Mouse (Mus musculus): ENCODE results near the gene Dyrk1a.
A peak's percentile ranks its signal among the peaks of the same experiment; 100 is the strongest.
"Not testable (repeated sequence)": the region's sequence is repeated elsewhere in the genome, so short reads cannot be mapped to it uniquely, and the experiment has no call there.

Gene Dyrk1a

GRCm38 (mm10) chr16:94632424-94632963 lies 62.7 kb downstream of the Dyrk1a start:
- no peak for DNase-seq (ENCODE audit: low spot score in 2 of 2)

GRCm38 (mm10) chr16:94633012-94633411 lies 63.2 kb downstream of the Dyrk1a start:
- no peak for DNase-seq (ENCODE audit: low spot score in 2 of 2)

- no peak for DNase-seq (ENCODE audit: low spot score in 2 of 2)
Measured at GRCm38 (mm10) chr16:94637423-94637822, 67.6 kb downstream of the Dyrk1a start.

GRCm38 (mm10) chr16:94641799-94642198 lies 72.0 kb downstream of the Dyrk1a start:
- no peak for DNase-seq (ENCODE audit: low spot score in 2 of 2)

- DNase-seq (ENCODE audit: low spot score in 2 of 2) = no peak
Measured at GRCm38 (mm10) chr16:94647153-94647552, 77.3 kb downstream of the Dyrk1a start.

- no peak for DNase-seq (ENCODE audit: low spot score in 2 of 2)
Measured at GRCm38 (mm10) chr16:94647925-94648324, 78.1 kb downstream of the Dyrk1a start.

GRCm38 (mm10) chr16:94649861-94650260 lies 80.1 kb downstream of the Dyrk1a start:
- DNase-seq (ENCODE audit: low spot score in 2 of 2) = no peak

GRCm38 (mm10) chr16:94652091-94652713 lies 82.4 kb downstream of the Dyrk1a start:
- peak in 1 of 2 experiments; percentile 57 for DNase-seq (ENCODE audit: low spot score in 2 of 2)

- DNase-seq (ENCODE audit: low spot score in 2 of 2) = no peak
Measured at GRCm38 (mm10) chr16:94655083-94655482, 85.3 kb downstream of the Dyrk1a start.

- no peak for DNase-seq (ENCODE audit: low spot score in 2 of 2)
Measured at GRCm38 (mm10) chr16:94656891-94657290, 87.1 kb downstream of the Dyrk1a start.

GRCm38 (mm10) chr16:94659394-94659793 lies 89.6 kb downstream of the Dyrk1a start:
- no peak for DNase-seq (ENCODE audit: low spot score in 2 of 2)

- DNase-seq (ENCODE audit: low spot score in 2 of 2) = peak in 1 of 2 experiments; percentile 37
Measured at GRCm38 (mm10) chr16:94660221-94660620, 90.4 kb downstream of the Dyrk1a start.

- DNase-seq (ENCODE audit: low spot score in 2 of 2) = no peak
Measured at GRCm38 (mm10) chr16:94667557-94667956, 97.7 kb downstream of the Dyrk1a start.

GRCm38 (mm10) chr16:94671313-94671712 lies 101.5 kb downstream of the Dyrk1a start:
- DNase-seq (ENCODE audit: low spot score in 2 of 2) = no peak

- no peak for DNase-seq (ENCODE audit: low spot score in 2 of 2)
Measured at GRCm38 (mm10) chr16:94680924-94681323, 111.1 kb downstream of the Dyrk1a start.

GRCm38 (mm10) chr16:94681760-94682159 lies 112.0 kb downstream of the Dyrk1a start:
- no peak for DNase-seq (ENCODE audit: low spot score in 2 of 2)

- DNase-seq (ENCODE audit: low spot score in 2 of 2) = no peak
Measured at GRCm38 (mm10) chr16:94683960-94684359, 114.2 kb downstream of the Dyrk1a start.

- DNase-seq (ENCODE audit: low spot score in 2 of 2) = no peak
Measured at GRCm38 (mm10) chr16:94693687-94694305, 124.0 kb downstream of the Dyrk1a start.

- no peak for DNase-seq (ENCODE audit: low spot score in 2 of 2)
Measured at GRCm38 (mm10) chr16:94697553-94697952, 127.7 kb downstream of the Dyrk1a start.

- DNase-seq (ENCODE audit: low spot score in 2 of 2) = not testable (repeated sequence)
Measured at GRCm38 (mm10) chr16:94698234-94698633, 128.4 kb downstream of the Dyrk1a start.

GRCm38 (mm10) chr16:94701141-94701540 lies 131.3 kb downstream of the Dyrk1a start:
- no peak for DNase-seq (ENCODE audit: low spot score in 2 of 2)

GRCm38 (mm10) chr16:94701971-94702370 lies 132.2 kb downstream of the Dyrk1a start:
- DNase-seq (ENCODE audit: low spot score in 2 of 2) = no peak

- peak; percentile 85 to 90 for DNase-seq (ENCODE audit: low spot score in 2 of 2)
Measured at GRCm38 (mm10) chr16:94713480-94714094, 143.8 kb downstream of the Dyrk1a start.
